Comparison of ENCODE assay signal across 13 mouse cellular contexts in the genomic region with DNA sequence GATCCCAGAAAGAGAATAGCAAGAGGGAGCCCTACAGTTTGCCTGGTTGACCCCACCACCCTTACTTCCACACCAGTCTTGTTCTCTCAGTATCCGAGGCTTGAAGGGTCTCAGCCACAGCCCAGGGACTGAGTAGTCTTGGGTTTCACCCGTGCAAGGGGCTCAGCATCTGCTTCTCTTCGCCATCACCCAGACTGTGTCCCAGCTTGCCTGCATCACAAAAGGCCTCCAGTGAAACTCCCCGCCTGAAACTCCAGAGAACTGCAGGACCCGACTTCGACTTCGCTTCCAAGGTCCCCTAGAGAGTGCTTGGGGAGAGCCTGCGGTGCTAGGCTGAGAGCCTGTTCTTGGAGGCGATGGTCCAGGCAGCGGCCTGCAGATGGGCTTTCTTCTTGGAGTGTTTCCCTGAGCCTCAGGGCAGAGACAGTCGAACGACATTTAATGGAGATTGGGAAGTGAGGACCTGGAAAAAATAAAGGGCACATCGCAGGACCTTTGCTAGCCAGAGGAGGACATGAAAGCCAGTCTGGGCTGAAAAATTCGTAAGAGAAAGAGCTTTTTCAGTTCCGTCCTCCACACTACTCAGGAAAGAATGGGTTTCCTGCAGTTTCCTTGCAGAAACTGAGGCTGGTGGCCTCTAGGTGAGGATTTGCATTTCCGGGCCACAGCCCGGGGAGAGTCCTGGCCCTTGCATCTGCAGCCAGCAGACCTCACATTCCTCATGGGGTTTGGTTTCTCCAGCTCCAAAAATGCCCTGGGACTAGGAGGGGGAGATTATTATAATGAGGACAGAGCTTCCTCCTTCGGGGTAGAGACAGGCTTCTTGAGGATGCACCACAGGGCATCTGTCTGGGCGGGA. TPM values are rescaled to one million over a fixed set of nuclear protein-coding genes. Genes with fewer than 3 reads are reported as not detected.
DNase-seq lines count a peak whose midpoint lies in the region; ATAC-seq lines count a peak whose summit lies in the region.
"Had no signal": no experiment of that assay in that cellular context is flagged by ENCODE, and none has a peak within 500 bp of the region (broad histone marks: within the 10 kb centered on the region; RNA-seq: fewer than 3 reads in every experiment).

No protein-coding gene starts in this region.

- peaks cover 89% of the 10 kb centered on the region for H3K27me3 ChIP-seq in midbrain, embryonic 10.5 days (ENCODE audit: low read depth, poor library complexity, severe bottlenecking)
- peaks cover 85% of the 10 kb centered on the region for H3K27me3 ChIP-seq in midbrain, embryonic 13.5 days
- H3K27me3 ChIP-seq in embryonic facial prominence, embryonic 12.5 days, result peaks cover 83% of the 10 kb centered on the region
- peaks cover 83% of the 10 kb centered on the region for H3K27me3 ChIP-seq in neural tube, embryonic 12.5 days (replicated peaks)

- peak; percentile 14 to 28 for DNase-seq in cerebellum, postnatal 10 days
- DNase-seq in cerebellum, postnatal 4 days (ENCODE audit: low spot score in 2 of 2), result no peak
- peak; percentile 52 for DNase-seq in midbrain, embryonic 10.5 days (ENCODE audit: low spot score)
- DNase-seq in left cerebral cortex, adult 8-10 months (ENCODE audit: low spot score in 2 of 2), result no peak
- DNase-seq in right cerebral cortex, postnatal 36 days (ENCODE audit: low spot score in 2 of 2), result no peak
- DNase-seq: cerebellum, adult 11 months had no signal

- 2% methylated on average over 19 of the region's 19 CpGs for WGBS in midbrain, embryonic 10.5 days
- WGBS in midbrain, embryonic 13.5 days, result 2% methylated on average over 19 of the region's 19 CpGs
- 2% methylated on average over 19 of the region's 19 CpGs for WGBS in embryonic facial prominence, embryonic 12.5 days
- 4% methylated on average over 19 of the region's 19 CpGs for WGBS in neural tube, embryonic 12.5 days

- H3K4me3 ChIP-seq in midbrain, embryonic 10.5 days, result peak overlapping the region; percentile 28; the same call in 1 of the 2 replicates
- H3K4me3 ChIP-seq in midbrain, embryonic 13.5 days (replicated peaks), result no peak overlapping the region; the same call in 1 of the 2 replicates
- H3K4me3 ChIP-seq in embryonic facial prominence, embryonic 12.5 days, result peak overlapping the region; percentile 12
- no peak overlapping the region for H3K4me3 ChIP-seq in neural tube, embryonic 12.5 days
- H3K4me3 ChIP-seq: layer of hippocampus, adult 2 months; myocyte had no signal

- no peak overlapping the region for H3K9ac ChIP-seq in midbrain, embryonic 13.5 days (replicated peaks)
- H3K9ac ChIP-seq in embryonic facial prominence, embryonic 12.5 days, result no peak overlapping the region
- no peak overlapping the region for H3K9ac ChIP-seq in neural tube, embryonic 12.5 days

- H3K27ac ChIP-seq in midbrain, embryonic 10.5 days (replicated peaks), result no peak overlapping the region
- H3K27ac ChIP-seq in midbrain, embryonic 13.5 days, result no peak overlapping the region
- H3K27ac ChIP-seq in embryonic facial prominence, embryonic 12.5 days, result no peak overlapping the region
- no peak overlapping the region for H3K27ac ChIP-seq in neural tube, embryonic 12.5 days
- H3K27ac ChIP-seq: layer of hippocampus, adult 2 months had no signal

- ATAC-seq in midbrain, embryonic 13.5 days, result no peak
- ATAC-seq in embryonic facial prominence, embryonic 12.5 days (ENCODE audit: insufficient number of reproducible peaks, insufficient read depth, low FRiP score, low TSS enrichment), result no peak
- ATAC-seq in neural tube, embryonic 12.5 days (ENCODE audit: low FRiP score, low read depth), result no peak
- ATAC-seq: inflammation-experienced regulatory T-cells, adult 6 months had no signal

- H3K36me3 ChIP-seq in midbrain, embryonic 10.5 days, result no peaks in the 10 kb centered on the region
- H3K36me3 ChIP-seq in midbrain, embryonic 13.5 days, result no peaks in the 10 kb centered on the region
- H3K36me3 ChIP-seq in embryonic facial prominence, embryonic 12.5 days, result no peaks in the 10 kb centered on the region
- H3K36me3 ChIP-seq in neural tube, embryonic 12.5 days, result no peaks in the 10 kb centered on the region

- H3K4me1 ChIP-seq in midbrain, embryonic 10.5 days, result peaks cover 54% of the 10 kb centered on the region
- H3K4me1 ChIP-seq in midbrain, embryonic 13.5 days (replicated peaks), result peaks cover 57% of the 10 kb centered on the region
- peaks cover 27% of the 10 kb centered on the region for H3K4me1 ChIP-seq in embryonic facial prominence, embryonic 12.5 days
- peaks cover 42% of the 10 kb centered on the region for H3K4me1 ChIP-seq in neural tube, embryonic 12.5 days

- H3K9me3 ChIP-seq in midbrain, embryonic 10.5 days (replicated peaks), result no peaks in the 10 kb centered on the region
- H3K9me3 ChIP-seq in midbrain, embryonic 13.5 days, result no peaks in the 10 kb centered on the region
- no peaks in the 10 kb centered on the region for H3K9me3 ChIP-seq in embryonic facial prominence, embryonic 12.5 days
- H3K9me3 ChIP-seq in neural tube, embryonic 12.5 days, result no peaks in the 10 kb centered on the region

- no peak overlapping the region for H3K4me2 ChIP-seq in midbrain, embryonic 13.5 days (replicated peaks)
- no peak overlapping the region for H3K4me2 ChIP-seq in embryonic facial prominence, embryonic 12.5 days (replicated peaks)
- peak overlapping the region; percentile 76 for H3K4me2 ChIP-seq in neural tube, embryonic 12.5 days (replicated peaks)

RNA-seq across cellular contexts. Expression of a gene that starts 11.8 kb away (rescaled TPM):
- polyA plus RNA-seq in midbrain, embryonic 10.5 days (2016; fragmentation: Nextera tagmentation; extraction: Ambion mirVana), result 0.12 TPM in 1 of 2 replicates, not detected in the other
- polyA plus RNA-seq in midbrain, embryonic 13.5 days (2015; fragmentation: Nextera tagmentation; extraction: Ambion mirVana), result 1.7 and 2.0 TPM in 2 replicates
- 0.24 and 0.35 TPM in 2 replicates for polyA plus RNA-seq in embryonic facial prominence, embryonic 12.5 days (2016; fragmentation: Nextera tagmentation; extraction: Ambion mirVana)
- polyA plus RNA-seq in neural tube, embryonic 12.5 days (2016; fragmentation: Nextera tagmentation; extraction: Ambion mirVana), result 39.1 and 47.0 TPM in 2 replicates
- under 1 TPM; 0.34 to 0.44 (median 0.37) TPM for total RNA-seq in left cerebral cortex, adult 8-10 months (2022)
- polyA plus RNA-seq: inflammation-experienced regulatory T-cells, adult 6 months; lung, embryonic 16.5 days had no signal

Comparison
In these comparisons a context has a peak if more than half of its experiments do, and no peak if none do; other contexts are left out.
1. DNase-seq: peak in cerebellum, postnatal 10 days (2 of 2) and midbrain, embryonic 10.5 days (single experiment); none in cerebellum, postnatal 4 days (0 of 2), left cerebral cortex, adult 8-10 months (0 of 2) and right cerebral cortex, postnatal 36 days (0 of 2).
2. H3K4me3 ChIP-seq: peak in midbrain, embryonic 10.5 days (single experiment) and embryonic facial prominence, embryonic 12.5 days (single experiment); none in midbrain, embryonic 13.5 days (single experiment) and neural tube, embryonic 12.5 days (single experiment).
3. RNA of a gene that starts 11.8 kb away (polyA plus RNA-seq): 39.1 to 47.0 TPM in neural tube, embryonic 12.5 days; 1.7 to 2.0 TPM in midbrain, embryonic 13.5 days, 0.24 to 0.35 TPM in embryonic facial prominence, embryonic 12.5 days and 0.12 TPM in midbrain, embryonic 10.5 days; every median in the first group is over 10 times any median in the second.